Mouse (Mus musculus) cerebellum, postnatal 10 days (tissue): Measurements from ENCODE around the gene Cps1.

Source experiments
- DNase-seq, 2 experiments: peaks; one replicate each; pipeline ENCODE4 v3.0.0; 2021; ENCODE audit warnings: mixed read lengths in 2 of 2

The Cps1 gene

DNA sequence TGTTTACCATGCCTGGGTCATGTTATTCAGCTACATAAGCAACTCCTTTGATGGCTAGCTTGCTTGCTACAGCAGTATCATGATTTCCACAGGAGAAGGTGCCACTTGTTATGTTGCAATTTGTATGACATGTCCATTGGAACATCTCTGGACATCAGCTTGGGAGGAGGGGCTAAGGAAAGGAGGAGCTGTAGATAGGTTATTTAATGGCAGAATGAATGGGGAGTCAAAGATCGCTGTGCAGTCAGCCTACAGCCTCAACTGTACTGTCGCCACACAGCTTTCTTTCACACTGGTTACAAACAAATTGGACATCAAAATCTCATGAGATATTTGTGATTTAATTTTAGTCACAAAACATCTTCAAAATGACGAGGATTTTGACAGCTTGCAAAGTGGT lies at the start of gene Cps1:
TSS of gene Cps1 (plus strand) at position 230 of the 400 bp plus-strand sequence.
- no peak for DNase-seq

DNA sequence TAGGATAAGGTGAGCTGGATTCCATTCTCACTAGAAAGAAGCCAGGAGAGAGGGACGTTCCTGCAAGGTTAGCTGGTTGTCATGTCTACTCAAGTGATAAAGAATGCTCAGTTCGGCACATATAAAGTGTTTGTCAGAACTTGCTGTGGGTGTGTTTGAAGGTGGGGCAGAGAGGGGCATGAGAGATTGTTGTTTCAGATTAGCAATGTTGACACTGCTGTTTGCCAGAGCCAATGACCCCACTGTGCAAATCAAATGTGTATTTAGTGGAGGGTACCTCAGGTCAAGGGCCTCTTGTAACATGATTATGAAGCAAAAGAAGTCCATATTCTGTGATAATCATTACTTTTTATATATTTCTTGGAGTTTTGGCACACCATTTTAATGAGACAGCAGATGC lies 45.1 kb upstream of the Cps1 start:
- no peak for DNase-seq

DNA sequence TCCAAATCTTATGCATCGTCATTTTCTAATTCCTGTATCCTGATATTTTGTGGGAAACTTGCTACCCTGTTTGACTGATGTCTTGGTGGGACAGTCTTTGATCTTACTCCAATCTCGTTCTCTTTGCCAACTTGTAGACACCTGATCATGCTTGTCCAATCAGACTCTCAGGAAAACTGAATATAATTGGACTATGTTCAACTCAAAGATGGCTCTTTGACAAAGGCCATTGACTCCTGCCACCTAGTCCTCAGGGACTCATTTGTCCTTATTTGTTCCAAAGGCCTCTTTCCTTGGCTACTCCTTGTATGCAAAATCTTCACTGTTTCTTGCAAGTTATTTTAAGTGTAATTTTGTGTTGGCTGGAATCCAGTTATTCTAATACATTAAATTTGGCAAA lies 44.2 kb upstream of the Cps1 start:
- DNase-seq = no peak

DNA sequence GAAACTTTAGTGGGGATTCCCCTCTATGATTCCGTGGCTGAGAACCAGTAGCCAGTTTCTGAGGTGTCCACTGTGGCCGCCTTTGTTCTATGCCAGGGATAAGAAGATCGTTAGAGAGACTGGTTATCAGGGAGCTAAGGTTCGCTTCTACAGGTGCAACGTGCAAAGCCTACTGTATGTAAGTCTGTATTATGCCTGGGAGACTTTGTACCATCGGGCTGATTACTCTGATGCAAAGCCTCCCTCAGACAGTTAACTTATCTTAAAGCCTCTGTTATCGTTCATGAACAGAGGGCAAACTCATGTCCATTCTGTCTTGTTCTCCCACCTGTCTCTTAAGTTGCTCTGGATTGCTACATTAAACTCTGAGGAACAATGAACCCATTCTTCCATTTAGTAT lies 43.7 kb upstream of the Cps1 start:
- no peak for DNase-seq

DNA sequence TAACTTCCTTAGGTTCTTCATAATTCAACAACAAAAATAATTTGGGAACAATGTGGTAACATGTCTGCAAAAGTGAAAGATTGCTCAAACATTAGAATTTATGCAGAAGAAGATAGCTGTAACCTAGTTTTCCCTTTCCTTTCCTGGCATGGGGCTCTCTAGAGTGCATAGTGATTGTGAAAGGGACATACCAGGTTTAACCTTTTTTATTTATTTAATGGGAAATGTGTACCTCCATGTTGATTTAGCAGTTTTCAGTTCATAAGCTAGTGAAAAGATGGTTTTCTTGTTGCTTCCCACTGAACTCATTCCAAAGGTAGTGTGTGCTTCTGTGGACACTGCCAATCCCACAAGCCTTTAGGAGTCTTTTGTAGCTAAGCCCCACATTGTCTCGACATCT lies 30.4 kb upstream of the Cps1 start:
- no peak for DNase-seq

DNA sequence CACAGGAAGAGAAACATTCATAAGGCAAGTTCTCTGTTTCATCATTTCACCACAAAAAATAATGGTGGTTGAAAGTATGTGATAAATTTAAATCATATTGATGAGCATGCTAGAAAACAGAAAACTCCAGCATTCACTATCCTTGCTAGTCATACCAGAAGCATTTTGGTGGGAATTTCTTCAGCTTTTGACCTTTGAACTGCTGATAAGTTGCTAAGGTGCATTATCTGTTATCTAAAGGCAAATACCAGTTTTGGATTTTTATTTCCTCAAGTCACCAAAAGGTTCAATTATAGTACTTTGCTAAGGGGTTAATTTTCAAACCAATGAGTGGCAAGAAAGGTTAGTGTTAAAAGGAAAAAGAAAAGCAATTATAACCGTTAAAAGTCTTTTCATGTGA lies 23.6 kb upstream of the Cps1 start:
- DNase-seq = no peak

DNA sequence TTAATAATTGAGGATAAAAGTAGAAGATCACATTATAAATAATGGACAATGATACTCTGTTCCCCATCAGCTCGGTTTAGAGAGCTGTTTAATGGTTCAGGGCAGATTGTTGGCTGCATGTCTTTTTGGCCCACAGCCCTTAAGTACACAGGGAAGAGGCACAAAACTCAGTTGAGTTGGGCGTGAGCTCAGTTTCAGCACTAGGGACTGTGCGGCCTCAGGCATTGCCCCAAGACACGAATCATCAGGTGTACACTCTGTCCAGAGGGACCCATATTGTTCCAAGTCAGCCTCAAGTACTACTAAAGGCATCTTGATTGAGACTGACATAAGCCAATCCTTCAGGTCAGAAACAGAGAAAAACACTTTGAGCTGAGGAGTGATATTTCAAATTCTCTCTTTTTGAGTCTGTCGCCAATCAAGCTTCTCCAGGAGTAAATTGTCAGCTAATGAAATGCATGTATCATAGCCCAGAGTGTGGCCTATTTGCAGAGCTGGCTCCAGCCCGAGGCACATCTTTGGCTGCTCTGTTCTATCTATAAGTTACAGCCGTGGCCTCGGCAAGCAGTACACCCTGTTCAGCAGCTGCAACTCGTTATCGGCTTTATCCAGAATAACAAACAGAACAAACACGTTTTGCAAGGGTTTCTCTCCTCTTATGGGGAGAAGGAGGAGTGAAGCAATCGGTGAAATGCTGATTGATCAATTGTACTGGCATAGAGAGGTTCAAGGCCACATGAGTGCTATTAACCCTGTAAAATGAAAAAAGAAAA lies 19.2 kb upstream of the Cps1 start:
- DNase-seq = peak; percentile 13 to 31

DNA sequence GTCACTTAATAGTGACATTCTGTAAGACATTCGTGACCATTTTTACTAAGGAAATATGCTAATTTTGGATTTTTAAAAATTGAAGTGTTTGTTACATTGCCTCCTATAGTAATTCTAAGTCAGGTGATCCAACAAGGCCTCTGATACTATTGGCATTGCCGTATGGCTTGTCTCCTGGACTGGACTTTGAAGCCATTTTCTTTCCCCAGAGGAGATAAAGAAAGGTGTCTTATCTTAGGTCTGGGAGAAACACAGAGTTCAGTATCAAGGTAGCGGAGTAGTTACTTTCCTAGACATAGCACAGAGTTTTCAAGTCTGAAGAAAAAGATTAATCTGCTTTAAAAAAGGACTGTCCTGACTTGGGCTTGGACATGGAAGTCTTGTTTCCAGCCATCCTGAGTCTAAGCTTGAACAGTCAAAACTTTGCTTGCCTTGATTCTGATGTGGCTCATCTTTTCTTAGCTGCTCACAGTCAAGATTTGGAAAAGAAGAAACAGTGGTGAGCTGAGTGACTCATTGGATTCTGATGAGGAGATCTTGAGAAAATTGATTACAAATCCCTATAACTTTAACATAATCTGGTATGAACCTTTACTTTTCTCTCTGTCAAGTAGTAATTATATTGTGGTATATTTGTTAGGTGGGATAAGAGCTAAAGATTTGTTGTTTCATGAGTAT lies 11.1 kb upstream of the Cps1 start:
- DNase-seq = no peak

DNA sequence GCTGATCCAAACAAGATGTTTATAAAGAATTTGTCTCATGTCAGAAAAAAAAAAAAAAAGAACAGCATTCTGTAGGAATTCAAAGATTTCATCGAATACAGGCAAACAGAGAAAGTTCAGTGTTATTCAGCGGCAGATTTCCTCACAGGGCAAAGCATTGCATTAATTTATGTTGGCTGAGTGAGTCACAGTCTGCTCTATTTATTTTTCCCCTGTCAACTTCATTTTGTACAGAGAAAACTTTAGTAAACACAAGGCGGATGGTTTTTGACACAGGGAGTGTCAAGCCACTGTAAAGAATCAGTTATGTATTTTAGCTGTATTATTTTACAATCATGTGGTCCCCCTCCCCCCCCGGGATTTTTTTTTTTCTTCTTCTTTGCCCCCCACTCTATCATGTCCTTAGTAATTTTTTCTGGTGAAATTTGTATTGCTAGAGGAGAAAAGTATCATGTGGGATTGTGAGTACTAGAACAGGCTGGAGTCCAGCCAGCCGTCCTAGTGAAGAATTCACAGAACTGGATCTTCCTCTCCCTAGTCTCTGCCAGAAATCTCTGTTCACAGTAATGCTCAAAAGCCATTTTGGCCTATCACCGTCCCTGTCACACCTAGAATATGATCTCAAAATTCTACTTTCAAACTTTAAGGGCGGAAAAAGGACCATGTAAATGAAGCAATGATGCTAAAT lies 9.3 kb upstream of the Cps1 start:
- DNase-seq = peak in 1 of 2 experiments; percentile 4

DNA sequence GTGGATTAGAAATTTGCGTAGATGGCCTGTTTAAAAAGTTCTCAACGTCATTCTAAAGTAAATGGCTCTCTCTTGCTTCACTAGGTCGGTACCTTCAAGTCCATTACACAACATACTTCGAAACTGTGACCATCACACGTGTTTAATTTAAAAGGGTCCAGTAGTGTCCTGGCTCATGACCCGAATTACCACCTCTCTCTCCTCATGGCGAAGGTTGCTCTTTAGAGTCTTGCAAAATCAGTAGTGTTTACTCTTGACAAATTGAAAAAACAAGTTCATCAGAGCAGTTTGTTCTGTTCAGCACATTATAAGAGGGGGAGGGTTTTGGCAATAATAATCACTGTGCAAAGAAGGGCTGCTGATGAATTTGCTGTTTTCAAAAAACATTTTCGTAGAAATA lies 6.3 kb upstream of the Cps1 start:
- DNase-seq = no peak

DNA sequence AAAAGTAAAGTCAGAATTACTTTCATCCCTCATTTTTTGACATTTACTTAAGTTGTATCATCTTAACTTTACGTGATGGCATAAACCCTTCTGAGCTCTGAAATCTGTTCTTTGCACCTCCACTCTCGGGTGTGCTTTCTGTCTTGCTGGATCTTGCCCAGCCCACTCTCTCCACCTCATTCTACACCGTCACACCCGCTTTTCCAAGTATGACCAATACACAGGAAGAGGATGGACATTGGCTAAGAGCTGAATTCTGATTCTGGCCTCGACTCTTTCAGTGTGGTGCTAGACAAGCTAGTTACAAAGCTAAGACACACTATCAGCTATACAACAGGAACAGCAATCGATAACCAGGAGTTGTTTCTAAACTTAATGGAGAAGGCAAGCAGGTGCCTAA lies 5.0 kb upstream of the Cps1 start:
- DNase-seq = no peak

DNA sequence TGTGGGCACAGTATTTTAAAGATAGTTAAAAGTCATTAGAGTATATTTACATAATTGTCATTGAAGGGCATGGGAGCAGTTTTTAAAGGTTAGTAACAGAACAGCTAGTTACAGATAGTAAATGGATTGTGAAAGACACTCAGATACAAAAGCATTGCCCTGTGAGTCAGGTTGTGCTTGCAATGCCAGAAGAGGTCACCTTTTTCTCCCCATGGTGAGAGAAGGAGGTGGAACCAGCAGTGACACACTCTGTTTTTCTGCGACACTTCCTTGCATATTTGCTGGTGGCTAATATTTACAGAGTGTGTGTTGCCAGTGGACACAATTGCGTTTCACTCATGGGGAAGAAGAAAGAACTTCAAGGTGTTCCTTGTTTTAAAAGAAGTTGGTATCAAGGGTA lies 2.6 kb downstream of the Cps1 start:
- no peak for DNase-seq

DNA sequence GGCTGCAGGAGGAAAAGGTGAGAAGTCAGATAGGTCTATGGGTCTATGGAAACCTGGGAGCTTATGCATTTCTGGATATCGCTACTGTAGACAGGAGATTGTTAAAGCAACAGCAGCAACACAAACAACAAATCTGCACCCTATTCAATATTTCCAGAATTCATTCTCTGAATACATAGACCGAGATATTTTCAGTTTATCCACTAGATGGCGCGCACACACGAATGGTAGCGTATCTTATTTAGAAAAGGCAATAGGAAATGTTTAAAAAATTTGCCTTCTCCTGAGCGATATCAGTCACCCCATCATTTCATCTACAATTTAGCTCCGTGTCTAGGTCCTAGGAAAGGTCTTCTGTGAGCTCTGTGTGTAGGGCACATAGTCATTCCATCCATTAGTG lies 21.1 kb downstream of the Cps1 start:
- DNase-seq = peak; percentile 51 to 71

DNA sequence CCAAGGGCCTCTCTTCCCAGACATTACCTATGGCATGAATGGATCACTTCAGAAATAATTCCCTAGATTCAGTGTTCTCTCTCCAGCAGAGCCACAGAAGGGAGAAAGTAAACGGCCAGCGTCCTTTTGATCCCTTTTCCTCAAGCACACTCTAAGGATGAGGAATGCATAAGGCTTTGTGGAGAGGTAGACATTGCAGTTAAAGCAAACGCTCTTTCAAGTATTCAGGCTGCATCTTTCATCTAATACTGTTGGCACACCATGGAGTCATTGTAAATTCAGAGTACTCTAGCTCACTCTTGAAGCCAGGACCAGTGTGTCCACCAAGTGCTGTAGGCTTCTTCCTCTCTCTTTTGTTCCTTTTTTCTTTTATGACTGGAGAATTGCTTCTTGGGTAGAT lies 28.4 kb downstream of the Cps1 start:
- DNase-seq = no peak

DNA sequence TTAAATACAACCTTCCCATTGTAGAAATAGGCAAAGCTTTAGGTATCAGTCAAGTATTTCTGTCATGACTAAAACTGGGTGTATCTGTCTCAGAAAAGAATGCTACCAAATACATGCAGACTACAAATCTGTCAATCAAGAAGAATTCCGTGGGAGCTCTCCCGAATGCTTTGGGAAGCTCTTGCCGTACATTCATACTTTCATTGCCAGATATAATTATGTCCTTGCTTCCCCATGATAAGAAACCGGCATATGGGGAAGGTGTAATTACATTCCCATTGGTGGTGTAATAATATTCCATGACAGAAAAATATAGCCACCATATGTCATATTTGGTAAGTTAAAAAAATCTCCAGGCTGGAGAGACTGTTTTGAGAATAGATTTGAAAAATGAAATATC lies 44.5 kb downstream of the Cps1 start:
- peak in 1 of 2 experiments; percentile 15 for DNase-seq

DNA sequence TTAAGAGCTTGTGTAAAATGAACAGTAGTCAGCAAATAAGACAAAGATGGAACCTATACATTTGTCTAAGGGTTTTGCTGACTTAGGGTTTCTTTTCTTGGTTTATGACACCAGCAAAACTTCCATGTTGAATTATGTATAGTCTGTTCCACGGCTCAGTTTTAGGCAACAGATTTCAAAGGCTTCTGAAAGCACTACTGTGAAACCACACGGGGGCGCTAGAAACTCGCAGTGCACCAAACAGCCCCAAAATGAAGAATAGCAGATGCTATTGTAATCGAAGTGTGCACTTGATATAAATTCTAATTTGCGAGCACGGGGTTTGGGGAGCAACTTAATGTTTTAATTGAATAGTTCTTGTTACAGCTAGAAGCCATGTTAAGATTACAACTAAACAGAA lies 58.3 kb downstream of the Cps1 start:
- DNase-seq = peak; percentile 89 to 91

DNA sequence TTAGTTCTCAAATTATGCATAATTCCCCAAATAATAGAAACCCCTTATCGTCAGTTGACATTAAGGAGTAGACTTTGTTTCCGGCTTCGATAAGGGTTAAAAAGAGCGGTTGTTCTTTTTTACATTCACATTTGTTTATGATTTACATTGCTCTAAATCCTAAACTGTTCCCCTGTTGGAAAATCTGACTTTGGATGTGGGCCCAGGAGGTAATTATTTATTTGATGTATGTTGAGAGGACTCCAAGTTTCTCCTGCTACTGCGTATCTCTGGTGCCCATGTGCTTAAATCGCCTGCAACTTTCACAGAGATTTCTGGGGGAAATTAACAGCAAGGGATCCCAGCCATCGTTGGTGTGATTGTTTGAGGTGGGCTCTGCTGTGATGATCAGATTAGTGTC lies 59.4 kb downstream of the Cps1 start:
- no peak for DNase-seq

DNA sequence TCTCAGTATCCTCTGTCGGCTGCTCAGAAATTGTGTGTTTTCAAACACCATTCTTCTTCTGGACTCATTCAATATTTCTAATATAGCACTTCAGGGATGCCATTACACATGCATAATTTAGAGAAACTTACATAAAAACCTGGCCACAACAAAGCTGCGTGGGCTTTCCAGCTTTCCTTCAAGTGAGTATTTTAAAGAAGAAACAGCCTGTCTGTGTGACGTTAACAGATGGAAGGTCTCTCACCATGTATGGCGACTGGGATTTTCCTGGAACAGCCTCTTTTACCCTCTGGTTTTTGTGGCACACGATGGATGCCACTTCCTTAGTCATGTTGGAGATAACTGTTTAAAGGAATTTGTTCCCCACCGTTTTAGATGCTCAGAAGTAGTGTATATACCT lies 60.7 kb downstream of the Cps1 start:
- no peak for DNase-seq

DNA sequence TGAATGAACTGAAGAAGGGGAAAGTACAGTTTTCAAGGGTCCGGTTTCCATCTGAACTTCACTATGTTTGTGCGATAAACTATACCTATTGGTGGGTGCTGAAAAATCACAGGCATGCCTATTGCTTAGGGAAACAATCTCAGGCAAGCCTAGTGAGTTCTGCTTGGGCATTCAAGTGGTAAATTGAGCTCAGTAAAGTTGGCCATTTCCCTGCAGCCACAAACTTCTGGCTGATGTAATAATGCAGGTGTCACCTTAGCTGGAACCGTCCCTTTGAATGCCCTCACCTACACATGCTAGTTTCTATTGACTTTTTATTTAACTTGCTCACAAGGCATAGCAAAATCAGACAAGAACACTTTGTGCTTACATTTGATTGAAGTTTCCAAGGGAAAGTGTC lies 61.3 kb downstream of the Cps1 start:
- DNase-seq = no peak

DNA sequence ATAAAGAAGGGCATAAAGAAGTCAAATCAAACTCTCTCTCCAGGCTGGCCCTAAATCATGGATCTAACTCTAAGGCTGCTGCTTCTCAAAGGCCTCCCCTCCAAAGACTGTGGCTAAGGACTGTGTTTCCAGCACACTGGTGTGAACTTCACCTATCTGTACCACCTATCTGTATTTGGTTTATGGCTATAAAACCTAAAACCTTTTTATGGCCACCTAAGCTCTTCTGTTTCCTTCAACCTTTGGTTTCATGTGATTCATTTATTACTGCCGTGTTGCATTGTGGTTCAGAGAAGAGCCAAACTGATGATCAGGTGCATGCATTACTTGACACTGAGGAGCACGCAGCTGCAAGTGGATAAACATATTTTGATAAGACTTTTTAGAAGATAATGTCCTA lies 74.5 kb downstream of the Cps1 start:
- no peak for DNase-seq

DNA sequence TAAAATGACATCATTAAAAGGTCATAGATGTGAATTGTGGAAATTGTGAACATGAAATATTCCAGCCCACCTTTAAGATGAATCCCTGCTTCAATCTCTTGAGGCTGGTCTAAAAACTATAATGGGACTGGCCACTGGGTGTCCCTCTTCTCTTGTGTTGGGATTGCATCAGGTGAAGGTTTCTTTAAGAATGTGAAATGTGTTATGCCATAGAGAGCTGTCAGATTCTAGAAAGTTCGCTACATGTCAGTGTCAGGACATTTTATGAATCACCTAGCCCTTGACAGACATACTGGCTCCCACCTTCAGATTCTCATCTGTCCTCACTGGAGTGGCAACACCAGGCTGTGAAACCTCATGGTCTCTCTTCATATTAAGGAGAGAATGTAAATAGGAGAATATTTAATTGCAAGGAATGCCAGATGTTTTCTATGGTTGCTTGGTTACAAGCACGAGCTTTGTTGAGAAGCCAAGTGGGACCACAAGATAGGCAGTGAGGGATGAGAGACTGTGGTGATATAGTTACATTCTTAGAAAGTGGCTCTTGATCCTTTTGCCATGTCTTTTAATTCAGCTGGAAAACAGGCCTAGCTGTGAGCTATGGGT lies 95.6 kb downstream of the Cps1 start:
- peak; percentile 64 to 66 for DNase-seq

DNA sequence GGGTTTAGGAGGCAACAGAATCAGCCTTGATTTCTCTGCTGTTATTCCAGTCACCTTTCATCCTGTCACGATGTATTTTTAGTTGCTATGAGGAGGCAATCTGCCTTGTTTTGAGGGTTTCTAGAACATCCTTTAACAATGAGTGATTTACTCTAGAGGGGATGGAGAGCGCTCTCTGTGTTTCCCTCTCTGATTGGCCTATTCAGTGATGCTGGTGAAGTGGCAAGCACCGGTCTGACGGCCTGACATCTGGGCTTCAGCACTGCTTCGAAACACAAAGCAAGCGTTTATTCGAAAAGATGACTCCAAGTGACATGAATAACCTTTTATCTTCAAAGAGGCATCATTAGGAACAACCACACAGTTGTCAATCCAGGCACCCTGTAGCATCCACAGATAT lies 100.8 kb downstream of the Cps1 start:
- DNase-seq = peak in 1 of 2 experiments; percentile 3

DNA sequence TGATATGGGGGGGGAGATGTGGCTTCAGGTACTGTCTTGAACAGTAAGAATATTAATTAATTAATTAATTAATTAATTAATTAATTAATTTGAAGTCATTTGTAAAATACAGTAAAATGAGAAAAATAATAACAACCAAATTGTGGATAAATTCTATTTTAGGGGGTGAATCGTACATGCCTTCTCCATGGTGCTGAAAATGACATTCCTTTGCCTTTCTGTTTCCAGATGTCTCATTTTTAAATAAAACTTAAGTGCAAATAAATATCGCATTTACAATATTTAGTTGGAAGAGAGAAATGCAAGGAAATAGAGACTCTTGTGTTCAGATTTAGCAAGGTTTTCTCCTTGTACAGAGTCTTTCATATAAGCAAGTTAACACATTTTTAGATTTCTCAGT lies 112.0 kb downstream of the Cps1 start:
- DNase-seq = no peak
